Mouse (Mus musculus): ENCODE data around the gene Rnf212.

Rnf212 gene

GRCm38 (mm10) chr5:108713096-108713495, 61.7 kb downstream of the Rnf212 start:
- DNase-seq (ENCODE audit: low spot score): no peak

- DNase-seq (ENCODE audit: low spot score): no peak
Observed at GRCm38 (mm10) chr5:108711968-108712367, 62.8 kb downstream of the Rnf212 start.

GRCm38 (mm10) chr5:108708981-108709731, 65.6 kb downstream of the Rnf212 start:
- DNase-seq (ENCODE audit: low spot score): no peak

- no peak for DNase-seq (ENCODE audit: low spot score)
Observed at GRCm38 (mm10) chr5:108708419-108708818, 66.4 kb downstream of the Rnf212 start.

GRCm38 (mm10) chr5:108707758-108708157, 67.0 kb downstream of the Rnf212 start:
- DNase-seq (ENCODE audit: low spot score): no peak

- no peak for DNase-seq (ENCODE audit: low spot score)
Observed at GRCm38 (mm10) chr5:108703754-108704626, 70.8 kb downstream of the Rnf212 start.

- no peak for DNase-seq (ENCODE audit: low spot score)
Observed at GRCm38 (mm10) chr5:108701341-108702021, 73.3 kb downstream of the Rnf212 start.

- DNase-seq (ENCODE audit: low spot score): no peak
Observed at GRCm38 (mm10) chr5:108700346-108700745, 74.4 kb downstream of the Rnf212 start.

GRCm38 (mm10) chr5:108697341-108697753, 77.4 kb downstream of the Rnf212 start:
- DNase-seq (ENCODE audit: low spot score): no peak

- DNase-seq (ENCODE audit: low spot score): no peak
Observed at GRCm38 (mm10) chr5:108696542-108696941, 78.2 kb downstream of the Rnf212 start.

GRCm38 (mm10) chr5:108695861-108696260, 78.9 kb downstream of the Rnf212 start:
- DNase-seq (ENCODE audit: low spot score): no peak

GRCm38 (mm10) chr5:108694352-108695261, 80.2 kb downstream of the Rnf212 start:
- DNase-seq (ENCODE audit: low spot score): peak; percentile 41

- peak; percentile 88 for DNase-seq (ENCODE audit: low spot score)
Observed at GRCm38 (mm10) chr5:108693872-108694288, 80.9 kb downstream of the Rnf212 start.

- DNase-seq (ENCODE audit: low spot score): peak; percentile 71
Observed at GRCm38 (mm10) chr5:108692271-108692670, 82.5 kb downstream of the Rnf212 start, which contains the start of gene Fgfrl1. TSS of gene Fgfrl1 (plus strand) at chr5:108692382.

- DNase-seq (ENCODE audit: low spot score): no peak
Observed at GRCm38 (mm10) chr5:108691152-108691551, 83.6 kb downstream of the Rnf212 start.

GRCm38 (mm10) chr5:108689091-108689490, 85.7 kb downstream of the Rnf212 start:
- DNase-seq (ENCODE audit: low spot score): no peak

- no peak for DNase-seq (ENCODE audit: low spot score)
Observed at GRCm38 (mm10) chr5:108680871-108681270, 93.9 kb downstream of the Rnf212 start.

GRCm38 (mm10) chr5:108679909-108680308, 94.9 kb downstream of the Rnf212 start:
- DNase-seq (ENCODE audit: low spot score): no peak
